Mouse (Mus musculus) liver, adult 2 months (tissue): ENCODE results near the gene Braf. TPM values are rescaled to one million over a fixed set of nuclear protein-coding genes. Genes with fewer than 3 reads are reported as not detected.
"Not testable (repeated sequence)": the region's sequence is repeated elsewhere in the genome, so short reads cannot be mapped to it uniquely, and the experiment has no call there.

ENCODE experiments used
- DNase-seq: peaks from one replicate; pipeline ENCODE4 v3.0.0-alpha.2; 2011; ENCODE audit warnings: low read depth, low spot score; ENCODE audit errors: extremely low read depth
- H3K27ac ChIP-seq: fragments of 200-500 bp; replicated peaks from 2 replicates; pipeline ENCODE4 v1.5.1; 2012; ENCODE audit warnings: low read depth, mild to moderate bottlenecking, control low read depth, inconsistent platforms, low read length; ENCODE audit not compliant: insufficient read depth
- H3K27me3 ChIP-seq: fragments of 200-500 bp; 2 replicates; pipeline ENCODE4 v1.6.1; 2012; ENCODE audit warnings: mild to moderate bottlenecking, moderate library complexity, low read length, inconsistent platforms; ENCODE audit not compliant: control insufficient read depth, insufficient read depth
- H3K36me3 ChIP-seq: fragments of 200-500 bp; 2 replicates; pipeline ENCODE4 v1.6.1; 2012; ENCODE audit warnings: low read length, inconsistent platforms; ENCODE audit not compliant: control insufficient read depth, insufficient read depth
- H3K4me1 ChIP-seq: fragments of 200-500 bp; 2 replicates; pipeline ENCODE4 v1.6.1; 2011; ENCODE audit warnings: low read length; ENCODE audit not compliant: control insufficient read depth, insufficient read depth
- H3K4me3 ChIP-seq: fragments of 200-500 bp; 2 replicates; pipeline ENCODE4 v1.5.1; 2011; ENCODE audit warnings: low read depth, mild to moderate bottlenecking, control low read depth, low read length, moderate library complexity; ENCODE audit not compliant: insufficient read depth
- H3K79me2 ChIP-seq: fragments of 200-500 bp; 2 replicates; pipeline ENCODE4 v1.6.1; 2012; ENCODE audit warnings: inconsistent platforms, mild to moderate bottlenecking, low read length, moderate library complexity; ENCODE audit not compliant: control insufficient read depth, insufficient read depth
- H3K9ac ChIP-seq: fragments of 200-500 bp; 2 replicates; pipeline ENCODE4 v1.6.1; 2012; ENCODE audit warnings: low read depth, mild to moderate bottlenecking, control low read depth, inconsistent platforms, low read length
- CTCF ChIP-seq: fragments of 200-500 bp; IDR thresholded peaks from 2 replicates; pipeline ENCODE4 v1.5.1; 2011; ENCODE audit warnings: low read depth, low read length, control low read depth
- POLR2A ChIP-seq: fragments of 200-500 bp; IDR thresholded peaks from 2 replicates; pipeline ENCODE4 v1.6.1; 2011; ENCODE audit warnings: low read length, control low read depth; ENCODE audit not compliant: insufficient read depth; ENCODE audit errors: extremely low read depth
- WGBS: fragments of 180-500 bp; shearing (Covaris S2); methylation state at CpG from one replicate; pipeline ENCODE4 v1.1.7; 2018; 5-methylcytosine and 5-hydroxymethylcytosine counted together
- polyA plus RNA-seq: library from polyadenylated mRNA; depleted of rRNA; stranded (reverse); fragments of >200 nt; gene quantifications from 2 replicates; pipeline ENCODE4 v1.2.3, GENCODE M21; 2012; rRNA removed
- total RNA-seq: library from RNA; depleted of rRNA; stranded (reverse); fragments of >200 nt; gene quantifications from 2 replicates; pipeline ENCODE4 v1.2.3, GENCODE M21; 2014; rRNA removed

The Braf gene
- total RNA-seq (8.9 and 9.0 TPM in 2 replicates), polyA plus RNA-seq (2.9 and 4.9 TPM in 2 replicates)

DNA sequence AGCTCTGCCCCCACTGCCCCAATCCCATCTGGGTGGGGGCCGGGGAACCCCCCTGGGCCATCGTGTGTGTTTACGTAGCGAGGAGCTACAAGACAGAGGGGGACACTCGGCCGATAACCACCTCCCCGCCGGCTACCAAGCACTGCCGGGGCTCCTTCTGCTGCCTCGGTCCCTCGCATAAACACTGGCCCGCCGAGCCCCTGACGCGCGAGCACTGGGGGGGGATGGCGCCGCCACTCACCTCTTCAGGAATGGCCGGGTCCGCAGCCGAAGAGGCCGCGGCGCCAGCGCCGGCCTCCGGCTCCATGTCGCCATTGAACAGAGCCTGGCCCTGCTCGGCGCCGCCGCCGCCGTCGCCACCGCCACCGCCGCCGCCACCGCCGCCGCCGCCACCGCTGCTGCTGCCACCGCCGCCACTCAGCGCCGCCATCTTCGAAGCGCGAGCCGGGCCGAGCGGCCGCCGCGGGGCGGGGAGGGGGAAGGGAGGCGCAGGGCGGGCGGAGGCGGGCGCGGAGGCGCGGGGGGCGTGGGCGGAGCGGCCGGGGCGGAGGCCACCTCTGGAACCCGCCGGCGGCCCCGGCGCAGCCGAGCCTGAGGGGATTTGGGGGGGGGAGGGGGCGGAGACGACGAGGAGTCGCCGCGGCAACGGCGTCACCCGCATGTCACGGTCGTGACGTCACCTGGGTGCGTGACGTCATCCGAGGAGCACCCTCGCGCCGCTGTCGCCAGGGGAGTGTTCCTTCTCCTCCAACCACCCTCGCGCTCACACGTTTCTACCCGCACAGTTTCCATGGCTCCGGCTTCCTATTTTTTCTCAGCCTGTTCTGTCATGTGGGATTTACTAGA is at the start of gene Braf:
Braf (minus strand) TSS at position 598 of the 846 bp plus-strand sequence.
- peak within 1 kb of the TSS; percentile 96 for H3K9ac ChIP-seq
- no peaks in the 10 kb centered on the region for H3K27me3 ChIP-seq
- peak within 1 kb of the TSS; percentile 100 for H3K4me3 ChIP-seq
- H3K27ac ChIP-seq, result peak within 1 kb of the TSS; percentile 71
- peaks cover 11% of the 10 kb centered on the region for H3K79me2 ChIP-seq
- WGBS, result under 1% methylated on average over 82 of the region's 101 CpGs
- peak; percentile 59 for DNase-seq
- TF ChIP-seq POLR2A (0 out of 2 replicates have a peak, but pooled peaks have one; percentile 13), CTCF (peak; percentile 27; the same call in 1 of the 2 replicates)
- no peaks in the 10 kb centered on the region for H3K36me3 ChIP-seq
- H3K4me1 ChIP-seq, result peaks cover 8% of the 10 kb centered on the region

DNA sequence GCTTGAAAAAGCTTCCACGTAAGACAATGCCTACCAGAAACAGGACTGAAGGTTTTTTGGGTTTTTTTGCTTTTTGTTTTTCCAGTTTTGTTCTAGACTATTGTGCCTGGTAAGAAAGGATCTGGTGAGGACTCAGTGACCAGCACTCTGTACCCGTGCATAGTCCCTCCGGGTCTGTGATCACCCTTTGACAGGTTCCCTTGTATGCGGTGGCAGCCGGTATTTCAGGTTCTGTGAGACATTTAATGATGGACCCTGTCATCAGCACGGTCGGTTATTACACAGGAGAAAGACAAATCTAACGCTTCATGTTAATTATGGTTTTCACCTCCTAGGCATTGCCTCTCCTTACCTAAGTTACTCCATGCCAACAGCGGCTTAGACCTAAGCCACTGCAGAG is 49.8 kb upstream of the Braf start:
- no peak overlapping the region for H3K4me3 ChIP-seq
- no peaks in the 10 kb centered on the region for H3K27me3 ChIP-seq
- no peak overlapping the region for H3K9ac ChIP-seq
- no peaks in the 10 kb centered on the region; the same call in 1 of the 2 replicates for H3K4me1 ChIP-seq
- no peak for TF ChIP-seq CTCF
- no peak for TF ChIP-seq POLR2A
- WGBS, result 91% methylated on average over 9 of the region's 9 CpGs
- H3K27ac ChIP-seq, result no peak overlapping the region
- no peaks in the 10 kb centered on the region for H3K36me3 ChIP-seq
- H3K79me2 ChIP-seq, result no peaks in the 10 kb centered on the region
- no peak for DNase-seq

DNA sequence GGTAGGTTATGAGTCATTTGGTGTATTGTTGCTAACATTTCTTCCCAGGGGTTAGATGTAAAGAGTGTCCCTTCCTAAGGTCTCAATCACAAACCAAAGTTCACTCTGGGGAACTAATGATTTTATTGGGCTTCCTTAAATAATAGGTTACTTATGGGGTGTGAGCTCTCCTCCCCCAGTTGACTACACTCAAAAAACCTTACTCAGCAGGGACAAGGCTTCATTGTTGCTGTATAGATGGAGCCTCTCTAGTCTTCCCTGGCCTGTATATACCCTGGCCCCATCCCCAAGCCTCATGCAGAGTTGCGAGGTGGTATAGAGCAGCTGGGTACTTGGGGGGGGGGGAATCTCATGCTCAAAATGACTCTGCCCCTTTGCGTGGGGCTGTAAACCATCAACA is 32.0 kb upstream of the Braf start:
- no peak overlapping the region for H3K27ac ChIP-seq
- no peak for DNase-seq
- no peaks in the 10 kb centered on the region for H3K27me3 ChIP-seq
- no peaks in the 10 kb centered on the region for H3K4me1 ChIP-seq
- H3K36me3 ChIP-seq, result no peaks in the 10 kb centered on the region
- H3K4me3 ChIP-seq, result no peak overlapping the region
- no peaks in the 10 kb centered on the region for H3K79me2 ChIP-seq
- TF ChIP-seq CTCF, result no peak
- no peak for TF ChIP-seq POLR2A
- no peak overlapping the region for H3K9ac ChIP-seq
- WGBS, result 100% methylated on average over 2 of the region's 2 CpGs

DNA sequence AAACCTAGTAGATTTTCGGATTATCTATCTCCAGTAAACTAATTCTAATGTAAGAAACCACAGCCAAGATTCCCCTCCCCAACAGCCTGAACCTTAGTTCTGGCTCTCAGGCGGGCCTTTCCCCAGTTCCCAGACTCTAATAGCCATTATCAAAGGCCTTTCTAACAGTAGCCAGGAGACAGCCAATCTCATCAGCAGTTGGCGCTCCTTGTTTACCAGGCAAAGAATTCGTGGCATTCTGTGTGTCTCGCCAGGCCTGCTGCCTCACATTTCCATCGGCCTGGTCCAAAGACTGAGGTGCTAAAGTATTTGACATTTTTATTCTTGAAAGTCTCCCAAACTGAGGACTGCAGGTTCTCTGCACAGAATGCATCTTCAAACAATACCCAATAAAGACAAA is 24.6 kb upstream of the Braf start:
- no peaks in the 10 kb centered on the region for H3K4me1 ChIP-seq
- H3K79me2 ChIP-seq, result no peaks in the 10 kb centered on the region
- H3K9ac ChIP-seq, result no peak overlapping the region
- no peaks in the 10 kb centered on the region for H3K36me3 ChIP-seq
- 68% methylated on average over 6 of the region's 6 CpGs for WGBS
- no peaks in the 10 kb centered on the region for H3K27me3 ChIP-seq
- no peak for DNase-seq
- TF ChIP-seq CTCF (no peak), POLR2A (no peak)
- H3K4me3 ChIP-seq, result no peak overlapping the region
- H3K27ac ChIP-seq, result no peak overlapping the region

GRCm38 (mm10) chr6:39747094-39747493 is 21.8 kb upstream of the Braf start:
- Histone ChIP-seq H3K27me3 (no peaks in the 10 kb centered on the region), H3K9ac (no peak overlapping the region), H3K27ac (no peak overlapping the region), H3K4me1 (no peaks in the 10 kb centered on the region), H3K79me2 (no peaks in the 10 kb centered on the region), H3K4me3 (no peak overlapping the region), H3K36me3 (no peaks in the 10 kb centered on the region)
- DNase-seq, result no peak
- 62% methylated on average over 1 of the region's 1 CpGs for WGBS
- TF ChIP-seq CTCF (no peak), POLR2A (no peak)

GRCm38 (mm10) chr6:39745456-39745855 is 20.2 kb upstream of the Braf start:
- 86% methylated on average over 1 of the region's 1 CpGs for WGBS

DNA sequence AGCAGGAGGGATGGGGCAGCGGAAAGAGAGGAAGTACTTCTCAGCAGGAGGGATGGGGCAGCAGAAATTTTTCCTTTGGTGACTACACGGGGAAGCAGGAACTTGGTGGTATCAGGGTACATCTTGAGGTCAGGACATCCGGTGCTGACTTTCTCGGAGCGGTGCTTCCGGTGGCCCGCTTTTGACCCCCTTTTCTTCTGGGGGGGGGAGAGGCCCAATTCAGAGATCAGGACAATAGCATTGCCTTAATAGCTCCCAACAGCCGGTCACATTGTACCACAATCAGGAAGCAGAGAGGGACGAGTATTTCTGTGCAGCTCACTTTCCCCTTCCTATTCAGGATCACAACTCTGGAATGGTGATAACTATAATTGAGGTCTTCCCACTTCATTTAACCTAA is 14.4 kb upstream of the Braf start:
- not testable (repeated sequence) for H3K4me1 ChIP-seq, H3K27me3 ChIP-seq, H3K36me3 ChIP-seq, H3K27ac ChIP-seq, H3K79me2 ChIP-seq, DNase-seq, H3K9ac ChIP-seq, H3K4me3 ChIP-seq
- WGBS, result 90% methylated on average over 9 of the region's 9 CpGs

More at GRCm38 (mm10) chr6:39745456-39745855, 20.2 kb upstream of the Braf start:
- H3K9ac ChIP-seq, result no peak overlapping the region
- DNase-seq, result no peak
- no peak for TF ChIP-seq POLR2A
- TF ChIP-seq CTCF, result no peak
- no peaks in the 10 kb centered on the region for H3K79me2 ChIP-seq
- H3K4me1 ChIP-seq, result no peaks in the 10 kb centered on the region
- no peak overlapping the region for H3K27ac ChIP-seq
- no peak overlapping the region for H3K4me3 ChIP-seq
- H3K36me3 ChIP-seq, result no peaks in the 10 kb centered on the region
- H3K27me3 ChIP-seq, result no peaks in the 10 kb centered on the region
